Mouse (Mus musculus): ENCODE data around the gene Prkch.

The Prkch gene

GRCm38 (mm10) chr12:73715954-73716731, 131.5 kb downstream of the Prkch start:
- no peak for DNase-seq (ENCODE audit: low spot score)

GRCm38 (mm10) chr12:73718036-73718435, 133.4 kb downstream of the Prkch start:
- DNase-seq (ENCODE audit: low spot score), result no peak

GRCm38 (mm10) chr12:73719816-73720215, 135.2 kb downstream of the Prkch start:
- DNase-seq (ENCODE audit: low spot score), result no peak

GRCm38 (mm10) chr12:73720466-73720865, 135.9 kb downstream of the Prkch start:
- DNase-seq (ENCODE audit: low spot score), result no peak

- no peak for DNase-seq (ENCODE audit: low spot score)
These were observed 137.5 kb downstream of the Prkch start for GRCm38 (mm10) chr12:73722060-73722459.

GRCm38 (mm10) chr12:73723067-73723466, 138.5 kb downstream of the Prkch start:
- DNase-seq (ENCODE audit: low spot score), result no peak

- DNase-seq (ENCODE audit: low spot score), result no peak
These were observed 139.3 kb downstream of the Prkch start for GRCm38 (mm10) chr12:73723887-73724286.

GRCm38 (mm10) chr12:73725825-73726604, 141.4 kb downstream of the Prkch start:
- DNase-seq (ENCODE audit: low spot score), result no peak

GRCm38 (mm10) chr12:73727046-73727445, 142.4 kb downstream of the Prkch start:
- no peak for DNase-seq (ENCODE audit: low spot score)

GRCm38 (mm10) chr12:73730603-73731002, 146.0 kb downstream of the Prkch start:
- no peak for DNase-seq (ENCODE audit: low spot score)

GRCm38 (mm10) chr12:73731093-73731492, 146.5 kb downstream of the Prkch start:
- no peak for DNase-seq (ENCODE audit: low spot score)

GRCm38 (mm10) chr12:73731848-73732540, 147.4 kb downstream of the Prkch start:
- DNase-seq (ENCODE audit: low spot score), result no peak

GRCm38 (mm10) chr12:73732862-73733261, 148.3 kb downstream of the Prkch start:
- no peak for DNase-seq (ENCODE audit: low spot score)

- DNase-seq (ENCODE audit: low spot score), result no peak
These were observed 152.3 kb downstream of the Prkch start for GRCm38 (mm10) chr12:73736931-73737330.

GRCm38 (mm10) chr12:73739611-73740219, 155.1 kb downstream of the Prkch start:
- DNase-seq (ENCODE audit: low spot score), result no peak

GRCm38 (mm10) chr12:73742577-73742976, 158.0 kb downstream of the Prkch start:
- no peak for DNase-seq (ENCODE audit: low spot score)

- no peak for DNase-seq (ENCODE audit: low spot score)
These were observed 158.5 kb downstream of the Prkch start for GRCm38 (mm10) chr12:73743087-73743486.

GRCm38 (mm10) chr12:73746072-73746471, 161.5 kb downstream of the Prkch start:
- no peak for DNase-seq (ENCODE audit: low spot score)

GRCm38 (mm10) chr12:73748373-73748772, 163.8 kb downstream of the Prkch start:
- no peak for DNase-seq (ENCODE audit: low spot score)

- DNase-seq (ENCODE audit: low spot score), result no peak
These were observed 170.0 kb downstream of the Prkch start for GRCm38 (mm10) chr12:73754476-73755150.

GRCm38 (mm10) chr12:73755646-73756045, 171.1 kb downstream of the Prkch start:
- DNase-seq (ENCODE audit: low spot score), result no peak

GRCm38 (mm10) chr12:73756527-73756926, 171.9 kb downstream of the Prkch start:
- DNase-seq (ENCODE audit: low spot score), result no peak

All from testis, postnatal 10 days (tissue).